Mouse (Mus musculus) gastrocnemius, postnatal 10 days (tissue): ENCODE data around the gene Fbxo7. TPM values are rescaled to one million over a fixed set of nuclear protein-coding genes. Genes with fewer than 3 reads are reported as not detected.
A peak's percentile ranks its signal among the peaks of the same experiment; 100 is the strongest.

Experiments used
- DNase-seq: peaks from one replicate; pipeline ENCODE4 v3.0.0; 2021; ENCODE audit warnings: mixed read lengths
- total RNA-seq, 2 experiments: library from RNA; stranded (reverse); gene quantifications; 2 replicates each; pipeline ENCODE4 v1.2.3; 2021

Gene Fbxo7
- total RNA-seq, 2 experiments from 2014 or later: 9.5 to 10.7 TPM

- no peak for DNase-seq
These were observed 12.4 kb downstream of the Fbxo7 start for GRCm38 (mm10) chr10:86034007-86034728.

DNA sequence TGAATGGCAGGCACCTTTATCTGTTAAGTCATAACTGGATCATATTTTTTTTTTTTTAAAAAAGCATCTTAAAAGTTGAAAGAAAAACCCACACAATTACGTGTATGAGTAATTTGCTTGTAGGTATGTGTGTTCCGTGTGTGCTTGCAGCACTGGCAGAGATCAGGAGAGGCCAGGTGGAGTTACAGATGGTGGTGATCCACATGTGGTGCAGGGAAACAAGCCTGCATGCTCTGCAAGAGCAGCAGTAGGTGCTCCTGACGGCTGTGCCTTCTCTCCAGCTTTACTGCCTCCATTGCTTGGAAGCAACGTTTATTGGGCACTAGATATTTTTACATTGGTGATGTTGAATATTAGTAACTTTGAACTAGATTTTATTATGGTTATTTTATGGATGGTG lies 21.9 kb downstream of the Fbxo7 start:
- DNase-seq: no peak

DNA sequence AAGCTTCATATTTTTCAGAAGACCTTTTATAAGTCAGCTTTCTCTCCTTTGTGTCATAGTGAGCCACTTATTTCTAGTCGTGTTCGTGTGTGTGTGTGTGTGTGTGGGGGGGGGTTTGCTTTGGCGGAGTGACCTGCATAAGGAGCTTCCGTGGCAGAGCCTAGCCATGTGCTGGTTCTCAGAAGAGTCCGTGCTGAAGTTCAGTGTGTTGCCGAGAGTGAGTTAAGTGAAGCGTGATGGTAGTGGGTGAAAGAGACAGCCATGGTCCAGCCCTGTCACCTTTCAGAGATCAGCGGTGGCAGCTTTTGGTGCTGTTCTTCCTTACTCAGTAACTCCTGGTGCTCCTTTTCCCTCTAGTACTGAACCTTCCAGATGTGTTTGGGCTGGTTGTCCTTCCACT lies 22.3 kb downstream of the Fbxo7 start:
- DNase-seq: no peak

DNA sequence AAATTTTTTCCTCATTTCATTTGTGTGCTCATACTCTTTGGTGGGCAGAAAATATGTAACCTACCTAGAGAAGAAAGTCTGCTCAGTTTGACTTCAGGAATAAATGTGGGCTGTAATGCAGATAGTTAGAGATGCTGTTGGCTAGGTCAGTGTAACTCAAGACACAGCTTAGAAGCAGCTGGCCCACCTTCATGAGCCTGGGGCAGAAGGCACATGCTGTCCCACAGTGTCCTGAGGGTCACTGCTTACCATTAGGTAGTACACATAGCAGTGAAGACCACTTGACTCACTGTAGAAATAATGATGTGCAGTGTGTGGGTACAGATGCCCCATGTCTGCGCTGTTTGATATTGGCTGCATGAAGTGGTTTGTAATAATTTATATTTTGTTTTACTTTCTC lies 24.6 kb downstream of the Fbxo7 start:
- no peak for DNase-seq

DNA sequence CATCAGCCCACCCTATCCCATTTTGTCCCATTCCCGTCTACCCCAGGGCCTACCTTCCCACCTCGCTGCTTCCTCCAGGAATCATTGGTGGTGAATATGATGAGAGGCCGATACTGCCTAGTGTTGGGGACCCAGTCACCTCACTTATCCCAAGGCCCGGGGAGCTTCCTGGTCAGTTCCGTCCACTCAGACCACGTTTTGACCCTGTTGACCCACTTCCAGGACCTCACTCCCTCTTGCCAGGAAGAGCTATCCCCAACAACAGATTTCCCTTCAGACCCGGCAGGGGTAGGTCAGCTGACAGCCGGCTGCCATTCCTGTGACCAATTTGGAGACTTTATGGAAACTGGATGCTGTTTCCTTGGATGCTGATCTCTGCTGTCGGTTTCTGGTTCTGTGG lies 26.0 kb downstream of the Fbxo7 start:
- no peak for DNase-seq

DNA sequence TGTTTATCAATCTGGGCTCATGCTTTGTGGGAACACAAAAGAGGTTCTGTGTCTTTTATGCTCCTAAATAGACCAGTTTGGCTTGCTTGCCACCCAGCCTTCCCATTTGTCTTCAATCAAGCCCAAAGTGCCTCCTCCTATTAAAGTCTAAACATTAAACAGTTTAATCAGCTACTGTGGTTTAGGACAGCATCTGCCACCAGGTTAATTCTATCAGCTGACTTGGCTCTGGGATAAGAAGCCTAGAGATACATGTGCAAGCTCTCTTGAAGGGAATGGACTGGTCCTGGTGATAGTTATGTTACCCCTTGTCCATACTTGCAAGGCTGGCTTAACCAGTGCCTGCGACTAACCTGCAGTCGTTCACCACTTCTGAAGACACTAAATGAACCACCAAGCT lies 28.8 kb downstream of the Fbxo7 start:
- no peak for DNase-seq

- no peak for DNase-seq
These were observed 31.2 kb downstream of the Fbxo7 start for GRCm38 (mm10) chr10:86052818-86053522.

DNA sequence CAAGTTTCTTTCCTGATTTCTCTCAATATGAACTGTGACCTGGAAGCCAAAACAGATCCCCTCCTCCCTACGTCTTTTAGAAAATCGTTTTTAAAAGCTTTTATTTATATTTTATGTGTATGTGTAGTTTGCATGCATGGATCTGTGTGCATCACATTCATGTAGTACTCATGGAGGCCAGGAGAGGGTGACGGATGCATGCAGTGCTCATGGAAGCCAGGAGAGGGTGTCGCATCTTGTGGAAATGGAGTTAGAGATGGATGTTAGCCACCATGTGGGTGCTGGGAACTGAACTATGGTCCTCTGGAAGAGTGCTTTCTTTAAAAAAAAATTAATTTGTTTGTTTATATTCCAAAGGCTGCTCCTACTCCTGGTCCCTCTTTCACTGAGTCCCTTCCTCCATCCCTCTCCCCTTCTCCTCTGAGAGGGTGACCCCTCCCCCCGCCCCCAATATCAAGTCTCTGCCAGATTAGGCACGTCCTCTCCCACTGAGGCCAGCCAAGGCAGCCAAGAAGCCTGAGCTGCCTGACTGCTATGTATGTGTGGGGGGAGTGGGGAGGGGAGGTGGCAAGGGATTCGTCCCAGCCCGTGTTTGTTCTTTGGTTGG lies 34.6 kb downstream of the Fbxo7 start:
- no peak for DNase-seq

DNA sequence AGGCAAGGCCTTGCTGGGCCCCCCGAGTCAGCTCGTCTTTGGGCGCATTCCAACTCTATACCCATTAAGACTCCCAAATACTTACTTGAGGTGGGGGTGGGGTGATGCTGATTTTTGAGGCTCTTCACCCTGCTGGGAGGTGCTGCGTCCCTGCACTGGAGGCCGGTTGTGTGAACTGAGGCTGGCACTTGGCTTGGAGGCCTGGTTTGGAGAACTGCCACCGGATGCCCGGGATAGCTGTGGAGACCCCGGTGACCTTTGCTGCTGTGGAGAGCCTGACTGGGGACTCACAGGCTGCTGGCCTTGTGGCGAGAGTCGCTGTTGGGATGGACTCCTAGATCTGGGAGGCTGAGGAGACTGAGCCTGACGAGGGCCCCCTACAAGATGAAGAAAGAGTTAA lies 35.5 kb downstream of the Fbxo7 start:
- no peak for DNase-seq

GRCm38 (mm10) chr10:86057712-86058111 lies 35.9 kb downstream of the Fbxo7 start:
- no peak for DNase-seq

DNA sequence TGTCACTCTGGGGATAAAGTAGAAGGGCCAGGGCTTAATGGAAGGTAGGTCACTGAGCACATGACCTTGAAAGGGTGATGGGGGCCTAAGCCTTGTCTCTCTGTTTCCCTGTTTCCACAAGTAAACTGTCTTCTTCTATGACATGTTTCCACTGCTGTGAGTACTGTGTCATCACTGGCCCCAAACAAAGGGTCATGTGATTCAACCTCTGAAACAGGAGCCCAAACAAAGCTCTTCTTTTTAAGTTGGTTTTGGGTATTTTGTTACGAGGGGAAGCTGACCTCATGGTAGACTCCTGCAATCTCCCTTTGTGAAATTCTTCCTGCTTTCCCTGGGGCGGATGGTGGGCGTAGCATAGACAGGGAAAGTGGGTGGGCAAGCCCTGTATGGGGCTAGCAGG lies 38.5 kb downstream of the Fbxo7 start:
- no peak for DNase-seq

DNA sequence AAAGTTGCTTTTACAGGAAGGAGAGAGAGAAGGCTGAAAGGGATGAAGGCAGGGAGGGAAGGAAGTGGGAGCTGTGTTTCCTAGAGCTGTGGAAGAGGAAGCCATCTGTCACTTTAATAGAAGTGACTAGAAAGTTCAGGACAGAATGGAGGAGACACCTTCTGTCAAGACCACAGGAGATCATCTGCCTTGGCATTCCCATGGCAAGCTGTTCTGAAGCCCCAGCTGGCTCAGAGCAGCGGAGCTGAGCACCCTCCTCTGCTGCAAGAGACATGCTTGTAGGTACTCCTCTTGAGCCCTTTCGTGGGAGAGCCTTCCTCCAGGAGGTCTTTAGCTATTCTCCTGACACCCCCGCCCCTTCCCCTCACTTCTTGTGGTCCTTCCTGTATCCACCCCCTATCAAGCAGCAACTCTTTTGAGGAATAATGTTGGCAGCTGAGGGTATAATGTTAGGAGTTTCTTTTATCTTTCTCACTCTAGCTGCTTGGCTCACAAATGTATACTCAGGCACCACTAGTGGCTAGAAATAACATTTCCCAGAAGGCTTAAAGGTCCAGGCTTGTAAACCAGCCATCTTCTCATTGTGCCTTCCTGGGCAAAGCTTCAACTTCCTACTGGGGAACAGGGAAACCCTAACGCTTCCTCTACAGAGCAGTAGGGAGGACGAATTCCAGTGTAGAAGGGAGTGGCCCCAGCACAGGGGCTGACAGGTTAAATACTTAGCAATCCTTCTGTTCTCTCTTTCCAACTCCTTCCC lies 40.7 kb downstream of the Fbxo7 start:
- no peak for DNase-seq

GRCm38 (mm10) chr10:86063018-86063384 lies 41.2 kb downstream of the Fbxo7 start:
- DNase-seq: no peak

DNA sequence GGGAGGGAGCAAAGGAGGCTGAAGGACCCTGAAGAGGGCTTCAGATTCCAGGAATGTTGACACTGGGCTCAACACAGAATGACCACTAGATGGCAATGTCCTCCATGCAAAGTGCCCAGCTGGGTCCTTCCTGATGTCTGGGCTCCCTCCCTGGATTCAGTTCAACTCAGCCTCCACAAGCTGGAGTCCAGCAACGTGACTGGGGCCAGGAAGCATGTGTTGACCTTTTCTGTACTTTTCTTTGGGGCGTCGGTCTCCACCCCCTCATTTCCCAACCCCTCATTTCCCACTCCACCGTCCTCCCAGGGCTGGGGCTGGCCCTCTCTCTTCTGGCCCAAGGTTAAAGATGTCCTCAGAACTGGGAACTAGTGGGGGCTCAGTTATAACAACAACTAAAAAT lies 43.2 kb downstream of the Fbxo7 start:
- DNase-seq: peak; percentile 64

DNA sequence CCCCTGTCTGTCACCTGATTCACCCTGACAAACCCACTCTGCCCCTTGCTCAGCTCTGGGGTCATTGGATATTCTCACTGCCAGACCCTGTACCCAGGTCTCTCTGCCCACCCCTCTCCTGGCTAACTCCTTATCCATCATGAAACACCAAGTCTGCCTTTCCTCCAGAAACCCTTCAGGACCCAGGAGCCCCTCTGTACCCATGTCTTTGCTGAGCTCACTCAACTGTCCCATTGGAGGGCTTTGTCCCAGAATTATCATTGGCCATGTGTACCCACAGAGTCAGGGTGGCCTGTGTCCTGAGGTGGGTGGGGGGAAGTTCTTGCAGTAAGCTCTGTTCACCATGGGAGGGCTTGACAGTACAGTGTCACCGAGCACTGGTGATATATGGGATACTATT lies 43.9 kb downstream of the Fbxo7 start:
- DNase-seq: no peak

- no peak for DNase-seq
These were observed 44.9 kb downstream of the Fbxo7 start for GRCm38 (mm10) chr10:86066651-86067050.

GRCm38 (mm10) chr10:86067911-86068310 lies 46.1 kb downstream of the Fbxo7 start:
- no peak for DNase-seq

DNA sequence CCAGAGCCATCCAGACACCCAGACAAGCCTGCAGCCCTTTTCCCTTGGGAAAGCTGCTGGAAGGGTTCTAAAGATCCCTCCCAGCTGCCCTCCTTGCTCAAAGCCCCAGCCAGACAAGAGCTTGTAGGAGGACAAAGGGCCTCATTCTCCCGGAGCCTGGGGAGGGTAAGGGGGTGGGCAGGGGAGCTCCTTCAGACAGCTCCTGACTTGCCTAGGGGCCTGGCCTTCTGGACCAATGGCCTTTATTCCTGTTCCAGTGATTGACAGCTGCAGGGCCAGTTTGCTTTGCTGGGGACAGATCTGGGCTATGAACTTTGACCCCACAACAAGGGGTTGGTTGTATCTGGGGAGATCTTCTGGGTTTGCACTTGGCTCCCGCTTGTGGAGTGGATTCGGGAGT lies 47.6 kb downstream of the Fbxo7 start:
- DNase-seq: no peak

GRCm38 (mm10) chr10:86070751-86071150 lies 49.0 kb downstream of the Fbxo7 start:
- no peak for DNase-seq

- DNase-seq: no peak
These were observed 52.4 kb downstream of the Fbxo7 start for GRCm38 (mm10) chr10:86074134-86074533.

DNA sequence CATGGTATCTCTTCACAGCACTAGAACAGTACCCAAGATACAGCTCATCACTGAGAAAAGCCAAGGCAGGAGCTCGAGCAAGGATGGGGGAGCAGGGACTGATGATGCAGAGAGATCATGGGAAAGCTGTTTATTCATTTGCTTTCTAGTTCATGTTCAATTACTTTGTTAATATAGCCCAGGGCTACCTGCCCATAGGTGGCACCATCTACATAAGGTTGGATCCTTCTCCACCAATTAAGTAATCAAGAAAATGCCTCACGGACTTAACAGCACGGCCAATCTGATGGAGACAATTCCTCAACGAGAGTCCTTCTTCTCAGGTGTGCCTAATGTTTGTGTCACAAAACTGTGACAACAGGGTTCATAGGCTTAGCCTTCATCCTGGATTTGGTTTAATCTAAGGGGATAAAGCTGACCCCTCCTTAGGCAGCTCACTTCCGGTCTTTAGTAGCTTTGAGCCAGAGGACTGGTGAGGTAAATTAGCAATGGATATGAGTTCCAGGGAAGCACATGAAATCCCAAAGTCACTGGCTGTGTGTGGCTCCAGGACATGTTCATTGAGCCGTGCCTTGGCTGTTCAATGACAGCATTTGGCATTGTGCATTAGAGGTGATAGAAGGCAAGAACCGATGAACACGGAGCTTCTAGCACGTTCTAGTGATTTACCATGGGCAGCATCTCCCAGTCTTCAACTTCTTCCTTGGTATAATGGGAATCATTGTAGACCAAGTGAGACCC lies 53.4 kb downstream of the Fbxo7 start:
- no peak for DNase-seq

DNA sequence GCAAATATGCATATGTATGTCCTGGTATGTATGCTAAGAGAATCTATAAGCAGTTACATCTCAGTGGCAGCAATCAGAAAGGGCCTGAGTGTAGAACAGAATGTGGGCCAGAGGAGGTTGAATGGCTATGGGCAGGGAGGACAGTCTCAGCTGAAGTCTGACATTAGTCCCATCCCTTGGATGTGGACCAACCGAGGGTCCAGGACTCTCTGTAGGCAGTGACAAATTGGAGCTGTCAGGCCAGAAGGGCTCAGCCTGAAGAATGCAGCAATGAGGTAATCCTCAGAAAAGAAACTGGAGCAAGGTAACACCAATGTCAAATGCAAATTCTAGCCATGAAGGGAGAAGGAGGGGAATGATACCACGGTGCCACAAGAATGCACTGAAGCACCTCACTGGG lies 55.5 kb downstream of the Fbxo7 start:
- DNase-seq: no peak
